ENCODE assay signal across 22 mouse cellular contexts in genomic region chr4:106627809-106628208, GRCm38 (mm10). TPM values are rescaled to one million over a fixed set of nuclear protein-coding genes. Genes with fewer than 3 reads are reported as not detected.
"Had no signal": no experiment of that assay in that cellular context is flagged by ENCODE, and none has a peak within 500 bp of the region (broad histone marks: within the 10 kb centered on the region; RNA-seq: fewer than 3 reads in every experiment).

No protein-coding gene starts in this region.

- H3K4me3 ChIP-seq: limb, embryonic 12.5 days; liver, embryonic 13.5 days; lung, embryonic 15.5 days; megakaryocyte, embryonic 14.5 days; midbrain, embryonic 12.5 days; myocyte; neural tube, embryonic 15.5 days had no signal

- H3K4me1 ChIP-seq: liver, embryonic 13.5 days had no signal

- H3K27ac ChIP-seq: limb, embryonic 12.5 days; liver, embryonic 13.5 days; macrophage; midbrain, embryonic 12.5 days; neural tube, embryonic 15.5 days had no signal

- H3K36me3 ChIP-seq: limb, embryonic 12.5 days; liver, embryonic 13.5 days; lung, embryonic 15.5 days; midbrain, embryonic 12.5 days; neural tube, embryonic 15.5 days had no signal

- DNase-seq: liver; liver, embryonic 13.5 days; liver, postnatal 0 days; lung, postnatal 14 days; right cerebral cortex, adult 18-20 months; right cerebral cortex, postnatal 25 days; thymus, postnatal 4 days had no signal

RNA-seq across cellular contexts. Expression of gene Ttc22, which starts 5.6 kb away (rescaled TPM):
- polyA plus RNA-seq: liver, postnatal 0 days; macrophage had no signal

RNA-seq across cellular contexts. Expression of gene Lexm, which starts 10.8 kb away (rescaled TPM):
- total RNA-seq: layer of hippocampus, adult 8-10 months; layer of hippocampus, postnatal 25 days; left cerebral cortex, adult 8-10 months; left cerebral cortex, postnatal 25 days; midbrain, postnatal 0 days had no signal
- polyA plus RNA-seq: kidney, postnatal 0 days; liver, postnatal 0 days; lung, embryonic 15.5 days; macrophage; midbrain, postnatal 0 days; myocyte; neural tube, embryonic 15.5 days; small intestine, adult 2 months; stomach, embryonic 16.5 days had no signal
